Mouse (Mus musculus) midbrain, embryonic 12.5 days (tissue): ENCODE measurements around the gene Ciao2a. TPM values are rescaled to one million over a fixed set of nuclear protein-coding genes. Genes with fewer than 3 reads are reported as not detected.

Experiments
- polyA plus RNA-seq: library from polyadenylated mRNA; unstranded; fragments of >200 nt; fragmentation: Nextera tagmentation; extraction: Ambion mirVana; gene quantifications from 2 replicates; pipeline ENCODE4 v1.2.1, GENCODE M21; 2016

The Ciao2a gene
- polyA plus RNA-seq, 1 experiment from 2014 or later, result 133 TPM

Other genes with a start within 250 kb of the Ciao2a start
- gene Pclaf, start 236.4 kb upstream of the Ciao2a start, polyA plus RNA-seq, result 155 and 160 TPM in 2 replicates
- gene Trip4, start 217.8 kb upstream of the Ciao2a start, polyA plus RNA-seq, result 36.7 and 39.0 TPM in 2 replicates
- 24.1 and 27.6 TPM in 2 replicates for gene Csnk1g1, start 217.7 kb upstream of the Ciao2a start, polyA plus RNA-seq
- gene Ppib, start 66.4 kb upstream of the Ciao2a start, polyA plus RNA-seq, result 376 and 416 TPM in 2 replicates
- 3.5 and 5.2 TPM in 2 replicates for gene Snx22, start 56.9 kb upstream of the Ciao2a start, polyA plus RNA-seq
- gene Snx1, start within 50 bp of the Ciao2a start, polyA plus RNA-seq, result 135 and 136 TPM in 2 replicates
- gene Dapk2, start 31.6 kb downstream of the Ciao2a start, polyA plus RNA-seq, result 3.7 and 4.3 TPM in 2 replicates
- gene Herc1, start 223.8 kb downstream of the Ciao2a start, polyA plus RNA-seq, result 49.4 and 53.9 TPM in 2 replicates